Mouse (Mus musculus): ENCODE measurements around the gene Zfp768. TPM values are rescaled to one million over a fixed set of nuclear protein-coding genes. Genes with fewer than 3 reads are reported as not detected.

Gene Zfp768
- total RNA-seq, 2 experiments from 2014 or later = 13.7 to 14.5 TPM

DNA sequence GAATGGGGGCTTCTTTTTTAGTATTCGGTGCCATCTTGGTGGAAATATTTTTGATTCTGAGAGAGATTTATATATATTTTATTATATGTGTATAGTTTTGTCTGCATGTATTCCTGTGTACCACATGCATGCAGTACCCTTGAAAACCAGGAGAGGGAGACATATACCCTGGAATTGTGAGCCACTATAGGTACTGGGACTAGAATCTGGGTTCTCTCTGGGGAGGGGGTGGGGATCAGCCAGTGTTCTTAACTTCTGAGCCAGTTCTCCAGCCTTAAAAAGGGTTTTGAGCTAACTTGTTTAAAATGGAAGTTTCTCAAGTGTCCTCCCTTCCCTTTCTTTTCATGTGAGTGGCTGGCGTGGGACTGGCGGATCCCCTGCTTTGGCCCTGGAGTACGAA lies 36.5 kb downstream of the Zfp768 start:
- peak; percentile 48 to 70 for DNase-seq (ENCODE audit: low spot score in 2 of 2)

DNA sequence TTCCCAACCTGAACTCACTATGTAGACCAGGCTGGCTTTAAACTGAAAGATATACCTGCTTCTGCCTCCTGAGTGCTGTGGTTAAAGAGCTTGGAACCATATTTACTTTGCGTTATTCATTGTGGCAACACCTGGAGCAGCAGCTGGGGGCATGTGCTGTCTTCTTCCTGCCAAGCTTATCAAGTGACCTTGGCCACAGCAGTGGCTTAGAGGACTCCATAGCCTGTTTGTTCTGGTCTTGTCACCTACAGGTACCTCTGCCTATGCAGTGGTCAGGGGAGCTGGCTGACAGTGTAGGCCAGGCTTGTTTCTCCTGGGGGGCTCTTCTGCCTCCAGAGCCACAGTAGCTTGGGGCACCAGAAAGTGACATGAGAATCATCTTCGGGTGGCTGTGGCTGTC lies 37.0 kb downstream of the Zfp768 start:
- no peak for DNase-seq (ENCODE audit: low spot score in 2 of 2)

DNA sequence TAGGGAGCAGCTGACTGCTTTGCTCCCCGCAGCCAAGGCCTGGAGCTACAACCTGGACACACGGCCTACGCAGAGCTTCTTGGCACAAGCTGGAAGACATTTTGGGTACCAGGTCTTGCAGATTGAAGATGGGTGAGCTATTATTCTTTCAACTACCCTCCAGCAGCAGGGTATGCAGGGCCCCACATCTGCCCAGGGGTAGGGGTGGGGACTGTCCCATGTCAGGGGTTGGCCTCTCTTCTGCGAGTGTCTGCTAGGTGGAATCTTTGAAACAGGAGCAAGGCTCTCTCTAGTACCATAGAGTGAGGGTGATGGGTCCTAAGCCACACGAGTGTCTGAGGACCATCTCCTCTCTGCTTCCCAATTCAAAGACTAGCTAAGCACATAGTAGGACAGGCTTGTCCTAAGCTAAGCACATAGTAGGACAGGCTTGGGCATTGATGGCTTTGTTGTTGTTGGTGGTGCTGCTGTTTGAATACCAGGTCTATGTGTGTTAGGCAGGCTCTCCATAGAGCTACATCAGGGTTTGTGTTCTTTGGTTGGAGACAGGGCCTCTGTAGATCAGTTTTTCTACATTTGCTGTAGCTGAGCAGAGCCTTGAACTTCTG lies 47.7 kb downstream of the Zfp768 start:
- no peak for DNase-seq (ENCODE audit: low spot score in 2 of 2)

DNA sequence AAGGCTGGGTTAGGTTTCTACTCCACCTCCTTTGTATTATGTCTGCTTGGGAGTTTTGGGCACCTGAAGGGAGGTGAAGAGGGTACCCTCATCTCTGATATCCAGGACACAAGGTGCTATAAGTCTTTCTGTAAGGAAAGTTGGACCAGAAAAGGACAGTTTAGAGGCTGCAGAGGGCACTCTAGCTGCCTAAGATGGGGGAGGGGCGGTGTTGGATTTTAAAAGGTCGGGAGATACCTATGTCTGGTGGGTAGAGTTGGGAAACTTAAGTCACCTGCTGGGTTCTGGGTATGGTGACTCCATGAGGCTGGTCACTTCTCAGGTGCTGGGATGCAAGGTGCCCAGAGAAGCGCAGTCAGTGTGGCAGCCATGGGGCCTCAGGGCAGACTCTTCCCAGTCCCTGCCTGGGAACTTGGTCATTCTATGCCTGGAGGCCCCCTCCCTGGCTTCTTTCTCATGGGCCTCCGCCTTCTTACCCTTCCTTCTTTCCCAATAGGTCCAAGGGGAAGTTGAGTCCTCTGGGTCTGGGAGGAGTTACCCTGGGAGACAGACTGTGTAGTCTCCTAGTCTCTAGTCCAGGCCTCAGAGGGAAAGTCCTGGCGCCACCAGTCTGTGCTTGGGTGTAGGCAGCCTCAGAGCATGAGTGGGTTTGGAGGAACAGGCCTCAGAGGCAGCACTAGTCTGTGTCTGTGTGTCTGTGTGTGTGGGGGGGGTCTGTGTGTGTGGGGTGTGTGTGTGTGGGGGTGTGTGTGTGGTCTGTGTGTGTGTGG lies 48.4 kb downstream of the Zfp768 start:
- no peak for DNase-seq (ENCODE audit: low spot score in 2 of 2)

DNA sequence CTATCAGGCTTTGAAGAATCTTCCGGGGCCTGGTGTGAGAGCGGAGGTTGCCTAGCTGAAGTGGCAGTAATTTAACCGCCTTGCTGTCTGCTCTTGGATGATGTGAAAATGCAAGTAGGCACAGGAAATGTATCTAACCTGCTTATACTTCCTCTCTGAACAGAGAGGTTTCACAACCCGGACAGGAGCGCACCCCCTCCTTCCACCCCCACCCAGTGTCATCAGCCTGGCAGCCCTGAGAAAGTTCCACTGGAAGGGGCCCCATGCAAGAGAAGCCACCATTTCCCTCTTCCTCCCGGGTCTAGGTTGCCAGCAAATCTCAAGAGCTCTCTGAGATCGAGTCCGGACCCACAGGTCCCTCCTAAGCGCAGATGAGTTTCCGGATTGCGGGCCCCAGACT lies 49.3 kb downstream of the Zfp768 start, which contains the start of gene Itgal:
TSS of gene Itgal (plus strand) at position 163 of the 400 bp plus-strand sequence.
- DNase-seq (ENCODE audit: low spot score in 2 of 2) = no peak

Other genes starting within 250 kb of the Zfp768 start
- gene Qprt, start 223.4 kb downstream of the Zfp768 start, total RNA-seq (2021) = under 1 TPM; 0.54 to 0.63 TPM
- under 1 TPM; 0.09 to 0.16 TPM for gene Spn, start 207.8 kb downstream of the Zfp768 start, total RNA-seq (2021)
- gene Cd2bp2, start 149.5 kb downstream of the Zfp768 start, total RNA-seq (2021) = 10 to 100 TPM; 88.0 to 90.2 TPM
- gene Tbc1d10b, start 137.1 kb downstream of the Zfp768 start, total RNA-seq (2021) = 10 to 100 TPM; 90.8 to 94.1 TPM
- 1 to 10 TPM; 2.1 to 3.0 TPM for gene Mylpf, start 136.7 kb downstream of the Zfp768 start, total RNA-seq (2021)
- 10 to 100 TPM; 21.3 to 22.1 TPM for gene Zfp553, start 112.5 kb downstream of the Zfp768 start, total RNA-seq (2021)
- gene Sept1, start 112.5 kb downstream of the Zfp768 start, total RNA-seq (2021) = 1 to 10 TPM; 4.4 to 4.5 TPM
- gene Zfp771, start 101.3 kb downstream of the Zfp768 start, total RNA-seq (2021) = 10 to 100 TPM; 55.2 to 57.9 TPM
- 10 to 100 TPM; 20.8 to 23.2 TPM for gene Dctpp1, start 84.9 kb downstream of the Zfp768 start, total RNA-seq (2021)
- gene Sephs2, start 71.5 kb downstream of the Zfp768 start, total RNA-seq (2021) = 10 to 100 TPM; 33.4 to 35.8 TPM
- under 1 TPM; 0.42 to 0.86 TPM for gene Itgal, start 49.3 kb downstream of the Zfp768 start, total RNA-seq (2021)
- 1 to 10 TPM; 6.6 to 7.4 TPM for gene Zfp747, start 30.5 kb upstream of the Zfp768 start, total RNA-seq (2021)
- gene 9130019O22Rik, start 41.6 kb upstream of the Zfp768 start, total RNA-seq (2021) = 1 to 10 TPM; 3.9 to 4.8 TPM
- gene E430018J23Rik, start 48.0 kb upstream of the Zfp768 start, total RNA-seq (2021) = 1 to 10 TPM; 7.4 to 7.6 TPM
- 1 to 10 TPM; 4.3 to 4.8 TPM for gene Zfp764, start 61.2 kb upstream of the Zfp768 start, total RNA-seq (2021)
- gene Zfp688, start 76.5 kb upstream of the Zfp768 start, total RNA-seq (2021) = 10 to 100 TPM; 12.7 to 15.7 TPM
- gene Zfp689, start 103.6 kb upstream of the Zfp768 start, total RNA-seq (2021) = 1 to 10 TPM; 5.4 to 6.2 TPM
- 10 to 100 TPM; 24.6 to 33.0 TPM for gene Prr14, start 114.0 kb upstream of the Zfp768 start, total RNA-seq (2021)
- gene Fbrs, start 133.6 kb upstream of the Zfp768 start, total RNA-seq (2021) = 10 to 100 TPM; 54.5 to 57.8 TPM
- 10 to 100 TPM; 94.9 to 99.7 TPM for gene Srcap, start 166.4 kb upstream of the Zfp768 start, total RNA-seq (2021)
- 10 to 100 TPM in 1 of 2 experiments, 1 to 10 TPM in 1; 8.9 to 10.7 TPM for gene Gm42715, start 174.0 kb upstream of the Zfp768 start, total RNA-seq (2021)
- 1 to 10 TPM in 1 of 2 experiments, not detected in 1; 1.0 TPM for gene Tmem265, start 215.8 kb upstream of the Zfp768 start, total RNA-seq (2021)
- 10 to 100 TPM; 70.6 to 81.2 TPM for gene Phkg2, start 227.8 kb upstream of the Zfp768 start, total RNA-seq (2021)
- 1 to 10 TPM; 7.5 to 8.9 TPM for gene Ccdc189, start 243.0 kb upstream of the Zfp768 start, total RNA-seq (2021)
- gene Rnf40, start 243.2 kb upstream of the Zfp768 start, total RNA-seq (2021) = 10 to 100 TPM; 63.6 to 73.4 TPM